Mouse (Mus musculus) kidney, adult 2 months (tissue): ENCODE data around the gene Pnpo.

ENCODE experiments used
- CTCF ChIP-seq: fragments of 200-500 bp; conservative IDR thresholded peaks from 2 replicates; pipeline ENCODE4 v1.5.1; 2011; ENCODE audit warnings: low read depth, mild to moderate bottlenecking, control low read depth, low read length, moderate library complexity, mixed read lengths; ENCODE audit not compliant: insufficient read depth, insufficient read length
- POLR2A ChIP-seq: fragments of 200-500 bp; IDR thresholded peaks from one replicate; pipeline ENCODE4 v1.6.1; 2011; ENCODE audit warnings: low read depth, low read length, control low read depth

GRCm38 (mm10) chr11:96891784-96892527 is 51.8 kb downstream of the Pnpo start:
- no peak for TF ChIP-seq CTCF
- TF ChIP-seq POLR2A = no peak
